Mouse (Mus musculus): Measurements from ENCODE around the gene Gcfc2. TPM values are rescaled to one million over a fixed set of nuclear protein-coding genes. Genes with fewer than 3 reads are reported as not detected.

Gcfc2 gene
- polyA plus RNA-seq, 1 experiment = 0.94 TPM

DNA sequence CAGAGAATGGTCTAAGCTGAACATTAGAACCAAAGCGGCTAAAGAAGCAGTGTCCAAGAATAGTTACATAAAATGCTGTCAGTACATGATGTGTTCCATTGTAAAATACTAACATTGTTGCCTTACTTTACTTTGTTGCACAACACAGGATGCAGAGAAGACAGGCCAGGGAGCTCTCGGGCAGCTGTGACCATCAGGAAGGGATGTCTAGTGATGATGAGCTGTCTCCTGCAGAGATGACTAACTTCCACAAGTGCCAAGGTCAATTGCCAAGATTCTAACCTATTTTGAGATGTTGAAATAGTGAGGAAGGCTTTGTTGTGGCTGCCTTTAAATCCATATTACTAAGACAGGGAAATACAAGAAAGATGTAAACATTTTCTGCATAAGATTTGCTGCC is 19.8 kb downstream of the Gcfc2 start:
- Histone ChIP-seq H3K9me3 (no peaks in the 10 kb centered on the region), H3K4me3 (replicated peaks) (no peak overlapping the region), H3K4me1 (peaks cover 16% of the 10 kb centered on the region), H3K36me3 (replicated peaks; ENCODE audit: low read length) (peaks cover 96% of the 10 kb centered on the region), H3K27me3 (replicated peaks) (no peaks in the 10 kb centered on the region)
- TF ChIP-seq FLI1 (IDR thresholded peaks at IDR 0.05; ENCODE audit: low read length) = no peak
- no peak for TF ChIP-seq GATA1 (IDR thresholded peaks at IDR 0.05; ENCODE audit: borderline replicate concordance, low read length)

DNA sequence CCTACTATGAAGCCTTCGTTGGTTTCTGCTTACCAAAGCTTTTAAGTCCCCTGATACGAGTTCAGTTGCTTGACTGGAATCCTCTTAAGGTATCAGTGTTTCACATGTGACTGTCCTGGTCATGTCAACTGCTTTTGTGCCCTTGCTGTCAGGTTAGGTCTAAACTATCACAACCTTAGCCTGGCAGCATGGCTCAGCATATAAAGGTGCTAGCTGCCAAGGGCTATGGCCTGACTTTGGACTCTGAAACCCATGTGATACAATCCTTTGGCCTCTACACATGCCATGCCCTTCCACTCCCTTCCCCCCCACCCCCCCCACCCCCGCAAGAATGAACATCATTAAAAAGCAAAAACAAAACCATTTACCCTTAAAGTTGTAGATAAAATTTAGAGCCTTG is 21.0 kb downstream of the Gcfc2 start:
- H3K4me3 ChIP-seq (replicated peaks) = no peak overlapping the region
- H3K4me1 ChIP-seq = peaks cover 16% of the 10 kb centered on the region
- H3K9me3 ChIP-seq = no peaks in the 10 kb centered on the region
- peaks cover 96% of the 10 kb centered on the region for H3K36me3 ChIP-seq (replicated peaks; ENCODE audit: low read length)
- no peaks in the 10 kb centered on the region for H3K27me3 ChIP-seq (replicated peaks)
- TF ChIP-seq GATA1 (IDR thresholded peaks at IDR 0.05; ENCODE audit: borderline replicate concordance, low read length) = no peak
- no peak for TF ChIP-seq FLI1 (IDR thresholded peaks at IDR 0.05; ENCODE audit: low read length)

GRCm38 (mm10) chr6:81946906-81947305 is 23.4 kb downstream of the Gcfc2 start:
- no peaks in the 10 kb centered on the region for H3K9me3 ChIP-seq
- peaks cover 95% of the 10 kb centered on the region for H3K36me3 ChIP-seq (replicated peaks; ENCODE audit: low read length)
- no peak for TF ChIP-seq FLI1 (IDR thresholded peaks at IDR 0.05; ENCODE audit: low read length)
- TF ChIP-seq GATA1 (IDR thresholded peaks at IDR 0.05; ENCODE audit: borderline replicate concordance, low read length) = no peak
- H3K4me3 ChIP-seq (replicated peaks) = no peak overlapping the region
- no peaks in the 10 kb centered on the region for H3K27me3 ChIP-seq (replicated peaks)
- H3K4me1 ChIP-seq = peaks cover 16% of the 10 kb centered on the region

- TF ChIP-seq GATA1 (IDR thresholded peaks at IDR 0.05; ENCODE audit: borderline replicate concordance, low read length) (no peak), FLI1 (IDR thresholded peaks at IDR 0.05; ENCODE audit: low read length) (no peak)
- Histone ChIP-seq H3K9me3 (no peaks in the 10 kb centered on the region), H3K27me3 (replicated peaks) (no peaks in the 10 kb centered on the region), H3K4me1 (no peaks in the 10 kb centered on the region), H3K36me3 (replicated peaks; ENCODE audit: low read length) (peaks cover 91% of the 10 kb centered on the region), H3K4me3 (replicated peaks) (no peak overlapping the region)
These were observed 31.7 kb downstream of the Gcfc2 start for GRCm38 (mm10) chr6:81955133-81955532.

DNA sequence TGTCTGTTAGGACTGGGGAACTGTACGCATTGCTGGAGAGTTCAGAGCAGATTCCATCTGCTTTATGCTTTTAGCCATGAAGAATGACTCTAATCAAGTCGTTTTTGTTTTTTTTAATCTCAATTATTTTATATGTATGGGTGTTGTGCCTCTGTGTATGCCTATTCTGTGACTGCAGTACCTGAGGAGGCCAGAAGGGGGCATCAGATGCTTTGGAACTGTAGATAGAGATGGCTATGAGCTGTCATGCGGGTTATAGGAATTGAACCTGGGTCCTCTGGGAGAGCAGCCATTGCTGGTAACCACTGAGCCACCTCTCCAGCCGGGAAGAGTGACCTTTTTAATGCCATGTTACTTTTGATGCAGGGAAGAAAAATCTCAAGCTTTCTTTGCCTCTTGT is 32.9 kb downstream of the Gcfc2 start:
- H3K4me3 ChIP-seq (replicated peaks) = no peak overlapping the region
- peaks cover 91% of the 10 kb centered on the region for H3K36me3 ChIP-seq (replicated peaks; ENCODE audit: low read length)
- H3K27me3 ChIP-seq (replicated peaks) = no peaks in the 10 kb centered on the region
- H3K9me3 ChIP-seq = no peaks in the 10 kb centered on the region
- H3K4me1 ChIP-seq = no peaks in the 10 kb centered on the region
- TF ChIP-seq FLI1 (IDR thresholded peaks at IDR 0.05; ENCODE audit: low read length) = no peak
- no peak for TF ChIP-seq GATA1 (IDR thresholded peaks at IDR 0.05; ENCODE audit: borderline replicate concordance, low read length)

- Histone ChIP-seq H3K27me3 (replicated peaks) (no peaks in the 10 kb centered on the region), H3K4me3 (replicated peaks) (no peak overlapping the region), H3K36me3 (replicated peaks; ENCODE audit: low read length) (peaks cover 90% of the 10 kb centered on the region), H3K9me3 (no peaks in the 10 kb centered on the region), H3K4me1 (no peaks in the 10 kb centered on the region)
- TF ChIP-seq FLI1 (IDR thresholded peaks at IDR 0.05; ENCODE audit: low read length) (no peak), GATA1 (IDR thresholded peaks at IDR 0.05; ENCODE audit: borderline replicate concordance, low read length) (no peak)
These were observed 34.5 kb downstream of the Gcfc2 start for GRCm38 (mm10) chr6:81957992-81958391.

GRCm38 (mm10) chr6:81959866-81960265 is 36.4 kb downstream of the Gcfc2 start:
- Histone ChIP-seq H3K4me3 (replicated peaks) (no peak overlapping the region), H3K4me1 (peaks cover 6% of the 10 kb centered on the region), H3K36me3 (replicated peaks; ENCODE audit: low read length) (peaks cover 88% of the 10 kb centered on the region), H3K9me3 (no peaks in the 10 kb centered on the region), H3K27me3 (replicated peaks) (no peaks in the 10 kb centered on the region)
- no peak for TF ChIP-seq GATA1 (IDR thresholded peaks at IDR 0.05; ENCODE audit: borderline replicate concordance, low read length)
- TF ChIP-seq FLI1 (IDR thresholded peaks at IDR 0.05; ENCODE audit: low read length) = no peak

GRCm38 (mm10) chr6:81960284-81960683 is 36.8 kb downstream of the Gcfc2 start:
- H3K27me3 ChIP-seq (replicated peaks) = no peaks in the 10 kb centered on the region
- H3K4me1 ChIP-seq = peaks cover 10% of the 10 kb centered on the region
- no peaks in the 10 kb centered on the region for H3K9me3 ChIP-seq
- no peak overlapping the region for H3K4me3 ChIP-seq (replicated peaks)
- H3K36me3 ChIP-seq (replicated peaks; ENCODE audit: low read length) = peaks cover 84% of the 10 kb centered on the region
- TF ChIP-seq FLI1 (IDR thresholded peaks at IDR 0.05; ENCODE audit: low read length) (no peak), GATA1 (IDR thresholded peaks at IDR 0.05; ENCODE audit: borderline replicate concordance, low read length) (no peak)

- Histone ChIP-seq H3K4me1 (peaks cover 16% of the 10 kb centered on the region), H3K4me3 (replicated peaks) (peak within 1 kb of the TSS; percentile 97), H3K27me3 (replicated peaks) (no peaks in the 10 kb centered on the region), H3K36me3 (replicated peaks; ENCODE audit: low read length) (peaks cover 35% of the 10 kb centered on the region), H3K9me3 (no peaks in the 10 kb centered on the region)
- TF ChIP-seq FLI1 (IDR thresholded peaks at IDR 0.05; ENCODE audit: low read length) = no peak
- TF ChIP-seq GATA1 (IDR thresholded peaks at IDR 0.05; ENCODE audit: borderline replicate concordance, low read length) = no peak
These were observed 42.0 kb downstream of the Gcfc2 start, which contains the start of gene Mrpl19 for GRCm38 (mm10) chr6:81965296-81966067. TSS of gene Mrpl19 (minus strand) at chr6:81965958.

DNA sequence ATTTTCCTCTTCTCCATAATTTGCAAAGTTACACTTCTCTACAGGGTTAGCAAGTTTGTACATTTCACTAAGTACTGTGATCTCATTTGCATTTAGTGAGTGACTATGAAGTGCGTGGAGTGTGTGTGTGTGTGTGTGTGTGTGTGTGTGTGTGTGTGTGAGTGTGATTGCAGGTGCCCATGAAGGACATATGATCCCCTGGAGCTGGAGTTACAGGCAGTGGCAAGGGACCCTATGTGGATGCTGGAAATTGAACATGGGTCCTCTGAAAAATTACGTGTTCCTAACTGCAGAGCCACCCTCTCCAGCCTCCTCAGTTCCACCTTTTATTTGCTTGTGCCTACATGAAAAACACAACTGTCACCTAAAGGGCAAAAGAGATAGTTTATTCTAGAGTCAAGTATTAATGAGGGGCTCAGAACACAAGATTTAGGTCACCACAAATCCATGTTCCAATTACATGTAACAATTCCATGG is 42.6 kb downstream of the Gcfc2 start:
- Histone ChIP-seq H3K36me3 (replicated peaks; ENCODE audit: low read length) (peaks cover 28% of the 10 kb centered on the region), H3K9me3 (no peaks in the 10 kb centered on the region), H3K4me1 (peaks cover 16% of the 10 kb centered on the region), H3K4me3 (replicated peaks) (peak overlapping the region; percentile 97), H3K27me3 (replicated peaks) (no peaks in the 10 kb centered on the region)
- TF ChIP-seq FLI1 (IDR thresholded peaks at IDR 0.05; ENCODE audit: low read length) = no peak
- TF ChIP-seq GATA1 (IDR thresholded peaks at IDR 0.05; ENCODE audit: borderline replicate concordance, low read length) = no peak

All from megakaryocyte, embryonic 14.5 days (primary cell).